Mouse (Mus musculus) CH12.LX (cell line): ENCODE measurements around the gene Frat1. TPM values are rescaled to one million over a fixed set of nuclear protein-coding genes. Genes with fewer than 3 reads are reported as not detected.

ENCODE experiments used
- DNase-seq: peaks from one replicate; pipeline ENCODE4 v3.0.0-alpha.2; 2013; ENCODE audit errors: extremely low read depth
- H3K27ac ChIP-seq: 2 replicates; pipeline ENCODE4 v1.5.1; 2012; ENCODE audit warnings: low read depth, mild to moderate bottlenecking, control low read depth, moderate library complexity; ENCODE audit not compliant: insufficient read depth
- H3K27me3 ChIP-seq: replicated peaks from 2 replicates; pipeline ENCODE3; 2012; ENCODE audit warnings: inconsistent platforms
- H3K36me3 ChIP-seq, 2 experiments: replicated peaks in 1 of 2; 2 replicates each; pipeline versions ENCODE3 to v1.6.1; 2012; ENCODE audit warnings: inconsistent platforms in 1 of 2, low read length in 1 of 2, mild to moderate bottlenecking in 1 of 2, mixed read lengths in 1 of 2, moderate library complexity in 1 of 2; ENCODE audit not compliant: control insufficient read depth in 1 of 2, insufficient read depth in 1 of 2
- H3K4me1 ChIP-seq, 2 experiments: 2 replicates each; pipeline ENCODE4 v1.6.1; 2012; ENCODE audit warnings: inconsistent platforms in 1 of 2, moderate library complexity in 1 of 2; ENCODE audit not compliant: insufficient read depth in 2 of 2, control insufficient read depth in 1 of 2
- H3K4me2 ChIP-seq: 2 replicates; pipeline ENCODE4 v1.6.1; 2012; ENCODE audit warnings: low read depth, mild to moderate bottlenecking, control low read depth; ENCODE audit not compliant: poor library complexity, insufficient read depth, severe bottlenecking
- H3K4me3 ChIP-seq, 3 experiments: fragments of 150-350 bp in 1 of 3; sonication (generic) in 1 of 3; replicated peaks in 1 of 3; 2 replicates each; pipeline versions ENCODE3 to v1.5.1; 2011 to 2012; ENCODE audit warnings: low read depth in 2 of 3, low read length in 2 of 3, mild to moderate bottlenecking in 2 of 3, moderate library complexity in 2 of 3, control low read depth in 1 of 3, improper control_type of control experiment in 1 of 3, inconsistent platforms in 1 of 3, mixed read lengths in 1 of 3; ENCODE audit not compliant: poor library complexity in 1 of 3
- H3K79me2 ChIP-seq: replicated peaks from 2 replicates; pipeline ENCODE4 v1.6.1; 2012; ENCODE audit warnings: mild to moderate bottlenecking, moderate library complexity; ENCODE audit not compliant: control insufficient read depth, poor library complexity, insufficient read depth, severe bottlenecking; ENCODE audit errors: extremely low read depth
- H3K9ac ChIP-seq: 2 replicates; pipeline ENCODE4 v1.6.1; 2012; ENCODE audit warnings: low read depth, mild to moderate bottlenecking, control low read depth, moderate library complexity; ENCODE audit not compliant: insufficient read depth
- H3K9me3 ChIP-seq: replicated peaks from 2 replicates; pipeline ENCODE3; 2012; ENCODE audit warnings: low read length, inconsistent platforms, mixed read lengths
- CHD1 ChIP-seq: IDR thresholded peaks from 2 replicates; pipeline ENCODE4 v1.6.1; 2012; ENCODE audit warnings: low read depth, low read length, improper control_type of control experiment, inconsistent platforms
- CHD2 ChIP-seq: IDR thresholded peaks from 2 replicates; pipeline ENCODE4 v1.6.1; 2011; ENCODE audit warnings: low read length, improper control_type of control experiment
- CTCF ChIP-seq, 2 experiments: IDR thresholded peaks in 1 of 2; conservative IDR thresholded peaks in 1 of 2; 2 replicates each; pipeline ENCODE4 v1.5.1; 2011 to 2012; ENCODE audit warnings: low read depth in 2 of 2, low read length in 2 of 2, improper control_type of control experiment in 1 of 2, inconsistent platforms in 1 of 2, mild to moderate bottlenecking in 1 of 2, moderate library complexity in 1 of 2
- E2F4 ChIP-seq: IDR thresholded peaks from 2 replicates; pipeline ENCODE4 v1.6.1; 2011; ENCODE audit warnings: low read depth, low read length, improper control_type of control experiment; ENCODE audit not compliant: insufficient replicate concordance
- EP300 ChIP-seq: IDR thresholded peaks from 2 replicates; pipeline ENCODE4 v1.6.1; 2011; ENCODE audit warnings: low read length, improper control_type of control experiment
- ETS1 ChIP-seq: conservative IDR thresholded peaks from 2 replicates; pipeline ENCODE4 v1.6.1; 2012; ENCODE audit warnings: low read depth, mild to moderate bottlenecking, inconsistent platforms, low read length, improper control_type of control experiment, moderate library complexity
- HCFC1 ChIP-seq: IDR thresholded peaks from 2 replicates; pipeline ENCODE4 v1.6.1; 2012; ENCODE audit warnings: low read depth, mild to moderate bottlenecking, inconsistent platforms, low read length, improper control_type of control experiment
- IRF4 ChIP-seq: IDR thresholded peaks from 2 replicates; pipeline ENCODE4 v1.6.1; 2014; ENCODE audit warnings: low read depth, mild to moderate bottlenecking, inconsistent platforms, low read length, improper control_type of control experiment
- JUN ChIP-seq: IDR thresholded peaks from 2 replicates; pipeline ENCODE4 v1.6.1; 2011; ENCODE audit warnings: low read depth, mild to moderate bottlenecking, low read length, improper control_type of control experiment, moderate library complexity; ENCODE audit not compliant: insufficient read depth
- JUND ChIP-seq: conservative IDR thresholded peaks from 2 replicates; pipeline ENCODE4 v1.6.1; 2011; ENCODE audit warnings: low read depth, low read length, improper control_type of control experiment
- KAT2A ChIP-seq: IDR thresholded peaks from 2 replicates; pipeline ENCODE4 v1.6.1; 2012; ENCODE audit warnings: low read length, improper control_type of control experiment, inconsistent platforms; ENCODE audit not compliant: insufficient replicate concordance
- MAFK ChIP-seq: IDR thresholded peaks from 2 replicates; pipeline ENCODE4 v1.6.1; 2011; ENCODE audit warnings: low read length, improper control_type of control experiment; ENCODE audit not compliant: insufficient replicate concordance
- MAZ ChIP-seq: IDR thresholded peaks from 2 replicates; pipeline ENCODE4 v1.6.1; 2012; ENCODE audit warnings: low read depth, mild to moderate bottlenecking, inconsistent platforms, low read length, improper control_type of control experiment, moderate library complexity
- NELFE ChIP-seq: IDR thresholded peaks from 2 replicates; pipeline ENCODE4 v1.6.1; 2011; ENCODE audit warnings: low read depth, low read length, improper control_type of control experiment
- NRF1 ChIP-seq: IDR thresholded peaks from 2 replicates; pipeline ENCODE4 v1.6.1; 2014; ENCODE audit warnings: low read depth, mild to moderate bottlenecking, inconsistent platforms, low read length, improper control_type of control experiment, moderate library complexity
- RAD21 ChIP-seq: IDR thresholded peaks from 2 replicates; pipeline ENCODE4 v1.6.1; 2011; ENCODE audit warnings: low read depth, mild to moderate bottlenecking, low read length, improper control_type of control experiment, moderate library complexity
- SIN3A ChIP-seq: IDR thresholded peaks from 2 replicates; pipeline ENCODE4 v1.6.1; 2012; ENCODE audit warnings: low read length, improper control_type of control experiment, inconsistent platforms
- SMC3 ChIP-seq: IDR thresholded peaks from 2 replicates; pipeline ENCODE4 v1.6.1; 2011; ENCODE audit warnings: low read depth, low read length, improper control_type of control experiment
- UBTF ChIP-seq: IDR thresholded peaks from 2 replicates; pipeline ENCODE4 v1.6.1; 2012; ENCODE audit warnings: low read depth, mild to moderate bottlenecking, inconsistent platforms, low read length, improper control_type of control experiment, moderate library complexity
- USF2 ChIP-seq: conservative IDR thresholded peaks from 2 replicates; pipeline ENCODE4 v1.6.1; 2011; ENCODE audit warnings: low read depth, low read length, improper control_type of control experiment
- ZC3H11A ChIP-seq: IDR thresholded peaks from 2 replicates; pipeline ENCODE4 v1.6.1; 2012; ENCODE audit warnings: low read depth, mild to moderate bottlenecking, inconsistent platforms, low read length, improper control_type of control experiment
- ZKSCAN1 ChIP-seq: IDR thresholded peaks from 2 replicates; pipeline ENCODE4 v1.6.1; 2012; ENCODE audit warnings: low read depth, inconsistent platforms, low read length, improper control_type of control experiment, borderline replicate concordance
- ZMIZ1 ChIP-seq: IDR thresholded peaks from 2 replicates; pipeline ENCODE4 v1.6.1; 2012; ENCODE audit warnings: low read depth, mild to moderate bottlenecking, inconsistent platforms, low read length, improper control_type of control experiment
- dilution Hi-C: fragments of 300-500 bp; cut with MboI; formaldehyde crosslinking; loops from 2 replicates; pipeline ENCODE4 v1.14.3; 2020; ENCODE audit warnings: low sequenced_read_pairs; ENCODE audit not compliant: extremely low pct_unique_long_range_greater_than_20kb, extremely low pct_ligation_motif_present
- in situ Hi-C: fragments of 300-500 bp; cut with MboI; formaldehyde crosslinking; loops from 3 replicates; pipeline ENCODE4 v1.14.3; 2019; ENCODE audit warnings: low sequenced_read_pairs, low pct_ligation_motif_present, low pct_unique_long_range_greater_than_20kb, mixed read lengths
- polyA plus RNA-seq: library from polyadenylated mRNA; unstranded; fragments of >175 nt; gene quantifications from 2 replicates; pipeline ENCODE4 v1.2.1, GENCODE M21; 2012; ENCODE audit warnings: low read depth; ENCODE audit not compliant: insufficient read length
- total RNA-seq, 2 experiments: library from RNA; depleted of rRNA; stranded (reverse); fragments of 300-350 nt in 1 of 2; fragments of >200 nt in 1 of 2; gene quantifications; 2 replicates each; pipeline ENCODE4 v1.2.3; 2012 to 2014

Gene Frat1
- total and polyA plus RNA-seq, 3 experiments: 0.64 to 2.0 (median 0.70) TPM

- TF ChIP-seq E2F4 (peak; percentile 88; the same call in 1 of the 2 replicates), ZKSCAN1 (no peak), EP300 (peak; percentile 42; the same call in 1 of the 2 replicates), ZMIZ1 (peak; percentile 80; the same call in 1 of the 2 replicates), KAT2A (peak; percentile 91; the same call in 1 of the 2 replicates), USF2 (no peak), UBTF (0 out of 2 replicates have a peak, but pooled peaks have one; percentile 66), NELFE (peak; percentile 90), CHD2 (peak; percentile 90), MAFK (no peak), HCFC1 (peak; percentile 97), ZC3H11A (no peak), JUND (peak; percentile 30; the same call in 1 of the 2 replicates), CHD1 (no peak), JUN (peak; percentile 4; the same call in 1 of the 2 replicates), ETS1 (no peak; the same call in 1 of the 2 replicates), SIN3A (peak; percentile 71; the same call in 1 of the 2 replicates), NRF1 (peak; percentile 57), SMC3 (no peak), MAZ (0 out of 2 replicates have a peak, but pooled peaks have one; percentile 2)
Observed at GRCm38 (mm10) chr19:41801742-41802369, 27.9 kb upstream of the Frat1 start, which contains the start of gene Arhgap19 (continued).

DNA sequence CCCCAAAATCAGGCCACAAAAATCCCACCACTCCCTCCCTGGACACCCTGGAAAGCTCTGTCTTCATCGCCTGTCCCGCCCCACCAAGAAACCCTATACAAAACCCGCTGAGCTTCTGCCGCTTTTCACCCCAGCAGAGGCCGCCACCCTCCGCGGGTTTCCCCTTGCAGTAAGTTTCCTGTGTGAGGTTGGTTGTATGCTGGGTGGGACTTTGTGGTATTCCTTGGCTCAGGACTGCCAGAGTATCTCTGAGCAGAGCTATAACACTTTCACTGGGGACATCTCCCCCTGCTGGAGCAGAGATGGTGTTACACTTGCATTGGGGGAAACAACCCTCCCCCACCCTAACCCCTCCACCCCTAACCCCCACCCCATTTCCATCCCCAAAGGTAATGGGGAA is 26.4 kb upstream of the Frat1 start:
- dilution Hi-C loops: no loop called here
- DNase-seq: peak; percentile 49
- H3K27me3 ChIP-seq: no peaks in the 10 kb centered on the region
- no peak overlapping the region for H3K9ac ChIP-seq
- H3K4me3 ChIP-seq: no peak overlapping the region
- H3K9me3 ChIP-seq: peaks cover 7% of the 10 kb centered on the region
- peaks cover 0 to 2% of the 10 kb centered on the region in 2 experiments for H3K36me3 ChIP-seq
- H3K4me1 ChIP-seq: peaks cover 4 to 26% of the 10 kb centered on the region in 2 experiments
- H3K79me2 ChIP-seq: 0 out of 2 replicates have a peak, but pooled peaks cover 8% of the 10 kb centered on the region
- no peak overlapping the region for H3K4me2 ChIP-seq
- no peak for TF ChIP-seq IRF4
- TF ChIP-seq CTCF (conservative IDR thresholded peaks at IDR 0.05 in 1 of 2, IDR thresholded peaks at IDR 0.05 in 1 of 2; ENCODE audit: low read depth in 2 of 2, low read length in 2 of 2): peak; percentile 13 to 38; a peak in 2 of 4 replicates
- peak; percentile 28 for TF ChIP-seq RAD21
- no peak overlapping the region for H3K27ac ChIP-seq
- in situ Hi-C loops: no loop called here
